Mouse (Mus musculus) ovary, adult 18-20 months (tissue): ENCODE data around the gene Tmem8b.

ENCODE experiments used
- DNase-seq: peaks from one replicate; pipeline ENCODE4 v3.0.0; 2022; ENCODE audit warnings: low spot score, mixed read lengths

The Tmem8b gene

DNA sequence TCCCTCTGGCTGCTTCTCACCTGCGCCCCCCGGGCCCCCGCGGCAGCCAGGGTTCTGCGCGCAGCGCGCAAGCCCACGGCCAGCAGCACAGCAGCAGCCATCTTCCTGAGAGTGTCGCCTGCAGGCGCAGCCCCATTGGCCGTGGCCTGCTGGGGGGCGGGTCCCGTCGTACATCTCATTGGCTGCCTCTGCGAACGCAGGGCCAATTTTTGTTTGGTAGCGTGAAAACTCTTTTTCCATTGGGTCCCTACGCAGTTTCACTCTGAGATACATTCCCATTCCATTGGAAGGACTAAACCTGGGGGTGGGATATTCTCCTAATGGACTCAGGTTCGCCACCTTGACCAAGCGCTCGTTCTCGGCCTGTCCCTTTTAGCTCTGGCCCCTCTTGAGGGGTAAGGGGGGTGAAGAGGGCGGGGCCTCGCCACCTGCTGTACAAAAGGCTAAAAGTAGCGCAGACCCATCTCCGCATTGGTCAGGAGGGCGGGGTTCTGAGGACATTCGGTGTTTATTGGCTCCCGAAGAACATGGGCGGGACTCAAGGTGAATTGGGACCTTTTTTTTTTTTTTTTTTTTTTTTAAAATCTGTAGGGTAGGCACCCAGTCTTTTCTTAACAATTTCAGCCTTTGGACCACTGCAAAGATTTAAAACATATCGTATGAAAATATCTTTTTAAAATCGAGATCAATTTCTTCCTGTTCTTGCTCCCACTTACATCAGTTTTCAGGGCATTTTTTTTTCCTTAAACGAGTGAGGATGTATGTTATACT is 12.2 kb upstream of the Tmem8b start, which contains the start of gene Hint2:
Gene Hint2 (minus strand): TSS at position 128 of the 771 bp plus-strand sequence.
- DNase-seq: peak; percentile 95

DNA sequence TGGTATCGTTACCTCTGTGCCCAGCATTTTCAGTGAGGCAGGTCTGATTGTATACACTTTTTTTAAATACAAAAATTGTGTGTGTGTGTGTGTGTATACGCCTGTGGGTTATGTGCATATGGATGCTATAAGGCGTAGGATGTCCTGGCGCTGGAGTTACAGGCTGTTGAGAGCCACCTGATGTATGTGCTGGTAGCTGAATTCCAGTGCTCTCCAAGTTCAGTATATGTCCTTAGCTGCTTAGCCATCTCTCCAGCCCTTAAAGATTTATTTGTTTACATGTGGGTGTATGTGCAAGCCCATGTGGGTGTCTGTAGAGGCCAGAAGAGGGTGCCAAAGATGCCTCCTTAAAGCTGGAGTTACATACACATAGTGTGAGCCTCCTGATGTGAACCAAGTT is 11.6 kb upstream of the Tmem8b start:
- DNase-seq: no peak

DNA sequence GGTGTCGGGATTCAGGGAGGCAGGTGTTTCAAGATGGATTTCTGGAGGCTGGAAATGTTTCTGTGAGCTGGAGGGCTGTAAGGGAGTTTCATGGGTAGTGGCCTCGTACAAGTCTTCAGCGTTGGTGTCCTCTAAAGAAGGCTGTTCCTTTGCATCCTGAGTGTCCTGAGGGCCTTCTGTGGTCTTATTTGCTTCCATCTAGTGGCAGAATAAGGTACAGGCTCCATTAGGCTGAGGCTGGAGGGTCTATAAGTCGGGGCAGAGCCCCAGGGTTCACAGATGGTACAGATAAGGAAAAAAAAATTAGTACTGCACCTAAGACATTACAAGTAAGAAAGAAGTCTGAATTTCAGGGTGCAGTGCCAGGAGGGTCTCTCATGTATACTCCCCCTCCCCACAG is 2.4 kb upstream of the Tmem8b start:
- no peak for DNase-seq

DNA sequence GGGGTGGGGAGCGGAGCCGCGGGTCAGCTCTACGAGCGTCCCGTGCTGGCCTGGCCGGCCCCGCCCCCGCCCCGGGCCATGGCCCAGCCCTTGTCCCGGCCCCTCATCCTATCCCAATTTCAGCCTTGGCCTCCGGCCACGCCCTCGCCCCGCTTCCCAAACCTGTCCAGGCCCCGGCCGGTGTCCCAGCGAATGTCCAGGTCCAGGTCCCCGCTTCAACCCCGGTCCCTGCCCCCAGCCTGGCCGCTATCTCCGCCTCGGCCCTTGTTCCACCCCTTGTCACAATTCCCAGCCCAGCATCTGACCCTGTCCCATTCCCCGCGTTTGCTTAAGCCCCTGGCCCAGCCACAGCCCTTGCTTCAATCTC is 640 bp downstream of the Tmem8b start:
- DNase-seq: peak; percentile 60

DNA sequence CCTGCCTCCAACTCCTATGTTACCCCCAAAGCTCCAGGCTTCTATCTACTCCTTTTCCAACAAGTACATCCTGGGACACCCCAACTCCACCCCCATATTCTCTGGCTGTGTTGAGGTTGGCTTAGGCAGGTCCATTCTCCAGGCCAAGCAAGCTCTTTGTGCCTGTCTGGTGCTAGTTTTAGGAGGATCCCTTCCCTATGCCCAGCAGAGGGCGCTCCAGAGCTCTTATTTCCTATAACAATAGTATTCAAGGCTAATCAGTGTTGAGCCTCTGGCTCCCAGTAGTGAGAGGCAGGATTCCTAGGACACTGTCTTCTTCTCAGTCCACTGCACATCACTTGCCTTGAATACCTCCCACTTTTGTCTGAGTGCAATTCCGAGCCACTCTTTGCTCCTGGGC is 3.3 kb downstream of the Tmem8b start:
- peak; percentile 71 for DNase-seq

DNA sequence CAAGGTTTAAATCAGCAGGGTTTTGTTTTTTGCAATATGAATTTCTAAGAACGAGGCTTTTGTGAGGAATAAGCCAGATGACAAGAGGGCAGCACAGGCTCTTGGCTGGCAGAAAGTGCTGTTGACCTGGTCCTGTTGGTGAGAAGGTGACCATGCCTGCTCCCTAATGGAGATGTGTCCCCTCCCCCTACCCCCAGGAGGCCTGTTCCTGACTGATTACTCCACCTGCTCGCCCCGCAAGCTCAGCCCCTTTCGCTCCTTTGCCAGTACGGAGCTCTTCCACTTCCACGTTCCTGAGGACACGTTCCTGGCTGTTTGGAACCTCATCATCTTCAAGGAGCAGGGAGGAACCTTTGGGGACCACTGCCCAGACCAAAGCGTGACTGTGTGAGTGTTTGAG is 4.9 kb downstream of the Tmem8b start:
- DNase-seq: no peak

DNA sequence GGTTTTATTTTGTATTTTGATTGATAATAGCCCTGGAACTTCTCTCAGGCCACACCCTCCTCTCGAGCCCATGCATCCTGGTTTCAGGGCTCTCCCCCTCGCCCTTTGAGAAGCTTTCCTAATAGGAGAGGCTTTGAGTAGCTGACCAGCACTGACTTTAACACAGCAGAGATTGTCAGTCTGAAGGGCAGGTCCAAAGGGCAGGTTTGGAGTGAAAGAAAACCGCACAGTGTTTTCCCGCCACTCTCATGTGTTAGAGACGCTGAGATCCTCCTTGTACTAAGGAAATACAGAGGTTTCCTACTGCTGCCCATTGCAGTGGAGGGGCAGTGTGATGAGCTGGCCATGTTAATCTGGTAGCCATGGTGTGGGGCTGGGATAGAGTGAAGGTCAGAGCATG is 6.2 kb downstream of the Tmem8b start:
- DNase-seq: no peak

DNA sequence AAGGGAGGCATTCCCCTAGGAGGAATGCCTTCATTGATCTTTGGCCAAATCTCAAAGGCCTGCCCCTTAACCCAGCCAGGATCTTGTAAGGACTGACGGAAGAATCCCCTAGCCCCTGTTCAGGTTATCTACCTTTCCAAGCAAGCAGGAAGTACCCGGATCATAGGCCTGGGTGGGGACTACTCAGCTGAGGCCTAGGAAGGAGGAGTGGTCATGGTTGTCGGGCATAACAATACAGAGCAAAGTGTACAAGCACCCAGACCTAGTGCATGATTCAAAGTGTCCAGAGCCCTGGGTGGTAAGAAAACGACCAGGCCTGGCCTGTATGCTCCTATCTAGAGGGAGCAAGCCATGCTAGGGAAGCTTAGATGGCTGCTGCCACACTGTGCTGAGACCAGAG is 6.8 kb downstream of the Tmem8b start:
- no peak for DNase-seq

DNA sequence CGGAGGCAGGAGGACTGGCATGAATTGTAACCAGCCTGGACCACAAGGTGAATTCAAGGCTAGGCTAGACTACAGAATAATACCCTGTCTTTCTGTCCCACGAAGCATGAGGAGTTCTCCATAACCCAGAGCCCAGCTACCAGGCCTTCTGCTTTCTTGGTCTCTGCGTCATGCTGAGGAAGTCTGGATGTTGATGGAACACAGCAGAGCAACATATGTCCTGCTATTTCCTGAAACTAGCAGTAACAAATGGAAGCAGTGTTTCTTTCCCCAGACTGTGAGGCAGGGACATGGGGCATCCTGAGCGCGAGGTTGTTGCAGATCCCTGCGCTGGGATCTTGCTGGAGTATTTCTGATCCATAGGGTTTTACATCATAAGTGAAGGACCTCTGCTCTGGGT is 9.8 kb downstream of the Tmem8b start:
- DNase-seq: no peak

DNA sequence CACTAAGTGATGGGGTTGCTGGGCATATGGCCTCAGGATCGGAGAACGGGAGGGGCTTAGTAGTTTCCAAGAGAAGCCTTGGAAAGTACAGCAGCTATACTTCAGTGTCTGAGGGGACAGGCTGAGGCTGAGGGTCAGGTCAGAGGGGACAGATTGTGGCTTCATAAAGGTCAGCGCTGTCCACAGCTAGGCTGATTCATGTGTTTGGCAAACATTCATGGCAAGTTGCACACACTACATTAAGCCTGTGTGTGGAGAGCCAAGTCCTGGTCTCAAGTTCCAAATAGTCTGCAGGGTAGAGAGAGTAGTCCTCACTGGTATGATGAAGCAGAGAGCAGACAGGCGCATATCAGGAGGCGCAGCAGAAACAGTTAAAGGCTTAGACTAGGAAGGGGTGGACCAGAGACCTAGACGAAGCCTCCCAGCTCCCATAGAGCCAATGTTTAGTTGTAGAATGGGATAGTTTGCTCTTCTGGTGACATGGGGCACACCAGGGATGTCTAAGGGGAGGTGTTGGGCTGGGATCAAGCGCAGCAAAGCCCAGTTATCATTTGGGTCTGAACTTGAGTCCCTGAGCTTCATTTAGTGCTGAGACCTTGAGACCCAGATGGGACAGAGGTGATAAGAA is 10.8 kb downstream of the Tmem8b start:
- DNase-seq: no peak

DNA sequence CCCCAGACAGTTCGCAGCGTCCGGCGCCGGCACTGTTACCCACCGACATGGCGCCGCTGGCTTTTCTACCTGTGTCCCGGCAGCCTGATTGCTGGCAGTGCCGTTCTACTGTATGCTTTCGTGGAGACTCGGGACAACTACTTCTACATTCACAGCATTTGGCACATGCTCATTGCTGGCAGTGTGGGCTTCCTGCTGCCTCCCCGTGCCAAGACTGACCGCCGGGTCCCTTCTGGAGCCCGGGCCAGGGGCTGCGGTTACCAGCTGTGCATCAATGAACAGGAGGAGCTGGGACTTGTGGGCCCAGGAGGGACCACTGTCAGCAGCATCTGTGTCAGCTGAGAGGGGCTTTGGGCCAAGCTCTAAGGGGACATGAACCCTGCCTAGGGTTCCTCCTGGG is 21.2 kb downstream of the Tmem8b start:
- no peak for DNase-seq

DNA sequence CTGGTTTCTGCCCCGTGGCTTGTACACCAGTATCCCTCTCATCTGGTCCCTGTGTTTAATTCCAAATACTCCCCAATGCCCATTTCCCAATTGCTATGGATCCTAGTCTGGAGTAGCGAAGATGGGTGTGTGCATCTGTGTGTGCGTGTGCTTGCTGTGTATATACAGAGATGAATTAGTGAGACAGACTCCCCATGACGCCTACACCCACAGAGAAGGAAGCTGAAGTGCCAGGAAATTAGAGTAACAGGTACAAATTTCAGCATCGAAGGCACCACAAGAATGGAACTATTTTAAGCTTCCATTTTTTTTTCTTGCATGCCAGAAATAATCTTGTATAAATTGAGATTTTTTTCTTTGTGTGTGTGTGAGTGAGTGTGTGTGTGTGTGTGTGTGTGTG is 22.3 kb downstream of the Tmem8b start:
- DNase-seq: no peak

DNA sequence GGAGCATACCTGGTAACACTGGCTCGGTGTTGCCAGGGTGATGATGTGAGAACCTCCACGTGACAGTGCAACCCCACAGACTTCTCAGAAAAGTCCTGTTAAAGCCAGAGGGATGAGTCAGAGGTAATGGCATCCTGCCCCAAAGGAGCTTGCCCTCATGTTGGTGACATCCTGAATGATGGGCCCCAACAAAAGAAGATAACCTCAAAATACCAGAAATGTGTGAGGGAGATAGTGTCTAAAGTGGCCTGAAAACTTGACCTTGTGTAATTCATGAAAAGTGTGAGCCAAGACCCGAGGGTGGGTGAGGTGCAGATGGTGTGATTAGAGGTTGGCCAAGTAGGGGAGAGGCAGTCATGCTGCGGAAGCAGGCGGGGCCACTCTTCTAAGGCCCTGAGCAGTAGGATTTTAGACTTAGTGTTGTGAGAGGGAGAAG is 25.1 kb downstream of the Tmem8b start:
- DNase-seq: peak; percentile 46

DNA sequence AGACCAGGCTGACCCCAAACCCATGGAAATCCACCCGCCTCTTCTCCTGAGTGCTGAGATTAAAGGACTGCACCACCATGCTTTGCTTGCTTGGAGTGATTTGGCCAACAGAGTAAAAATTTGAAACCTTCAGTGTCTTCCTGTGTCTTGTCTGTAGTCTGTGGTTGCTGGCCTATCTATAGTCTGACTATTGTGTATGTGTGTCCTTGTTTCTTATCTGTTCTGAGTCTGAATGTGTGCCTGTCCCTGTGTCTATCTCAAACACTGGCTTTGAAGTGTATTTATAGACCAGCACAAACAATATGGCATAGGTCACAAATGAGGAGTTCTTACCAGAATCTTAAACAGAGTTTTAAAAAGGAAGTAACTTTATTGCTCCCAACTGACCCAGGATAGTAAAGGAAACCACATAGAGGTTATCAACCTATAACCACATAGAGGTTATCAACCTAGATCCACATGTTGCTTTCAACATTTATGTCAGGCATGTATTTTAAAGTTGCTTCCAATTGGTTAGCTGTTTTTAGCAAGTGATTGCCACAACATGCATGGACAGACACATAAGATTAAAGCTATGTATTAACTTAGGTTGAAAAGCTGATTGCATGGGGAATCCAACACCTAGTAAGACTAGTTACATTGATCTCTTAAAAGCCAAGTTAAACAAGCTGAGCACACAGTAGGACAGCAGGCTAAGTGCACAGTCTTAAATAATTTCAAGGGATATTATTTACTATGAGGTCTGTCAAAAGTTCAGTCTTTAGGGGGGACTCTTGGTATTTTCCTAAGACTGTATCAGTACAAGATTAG is 25.9 kb downstream of the Tmem8b start:
- no peak for DNase-seq

DNA sequence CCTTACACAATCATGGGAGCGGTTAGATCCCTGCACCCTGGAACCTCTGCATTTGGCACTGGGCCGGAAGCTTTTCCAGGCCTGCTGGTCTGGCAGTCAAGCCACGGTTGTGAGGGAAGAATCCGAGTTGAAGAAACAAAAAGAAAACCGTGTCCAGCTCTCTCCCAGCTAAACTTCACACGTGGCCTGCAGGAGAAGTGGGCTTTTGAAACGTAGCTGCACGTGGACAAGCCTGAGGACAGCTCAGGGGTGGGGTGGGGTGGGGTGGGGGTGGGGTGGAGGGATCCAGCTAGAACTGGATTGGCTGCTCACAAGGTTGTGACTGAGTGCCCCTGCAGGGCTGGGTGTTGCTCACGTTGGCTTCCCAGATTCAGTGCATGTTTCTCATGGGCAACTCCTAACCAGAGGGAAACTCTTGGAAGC is 26.5 kb downstream of the Tmem8b start:
- DNase-seq: no peak

DNA sequence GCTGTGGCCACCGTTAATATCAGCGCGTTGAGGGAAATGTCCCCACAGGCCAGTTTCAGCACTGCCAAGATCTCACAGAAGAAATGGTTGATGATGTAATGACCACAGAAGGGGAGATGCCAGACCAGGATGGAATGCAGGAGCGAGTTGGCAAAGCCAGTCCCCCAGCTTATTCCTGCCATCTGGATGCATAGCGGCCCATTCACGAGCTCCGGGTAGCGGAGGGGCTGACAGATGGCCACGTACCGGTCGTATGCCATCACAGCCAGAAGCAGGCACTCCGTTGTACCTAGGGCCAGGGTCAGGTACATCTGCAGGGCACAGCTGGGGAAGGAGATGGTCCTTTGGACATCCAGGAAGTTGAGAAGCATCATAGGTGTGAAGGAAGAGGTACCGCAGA is 27.8 kb downstream of the Tmem8b start:
- no peak for DNase-seq

DNA sequence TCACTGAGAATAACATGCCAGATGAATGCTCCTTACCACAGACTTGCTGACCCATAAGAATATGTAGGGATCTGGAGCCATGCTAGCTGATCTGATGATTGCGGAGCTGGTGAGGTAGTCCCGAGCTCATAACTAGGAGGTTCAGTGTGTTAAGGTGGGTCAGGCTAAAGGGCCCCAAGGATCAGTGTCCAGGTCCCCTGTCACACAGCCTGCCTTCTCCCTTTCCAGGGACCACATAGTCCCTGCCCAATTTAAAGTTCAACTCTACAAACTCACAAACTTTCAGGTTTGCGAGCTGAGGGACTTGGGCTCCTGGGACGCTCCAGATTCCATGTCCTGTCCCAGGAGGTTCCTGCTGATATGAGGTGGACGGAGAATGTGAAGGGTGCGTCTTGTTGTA is 31.9 kb downstream of the Tmem8b start, which contains the start of gene Olfr70:
Gene Olfr70 (minus strand): TSS at position 101 of the 400 bp plus-strand sequence.
- no peak for DNase-seq

DNA sequence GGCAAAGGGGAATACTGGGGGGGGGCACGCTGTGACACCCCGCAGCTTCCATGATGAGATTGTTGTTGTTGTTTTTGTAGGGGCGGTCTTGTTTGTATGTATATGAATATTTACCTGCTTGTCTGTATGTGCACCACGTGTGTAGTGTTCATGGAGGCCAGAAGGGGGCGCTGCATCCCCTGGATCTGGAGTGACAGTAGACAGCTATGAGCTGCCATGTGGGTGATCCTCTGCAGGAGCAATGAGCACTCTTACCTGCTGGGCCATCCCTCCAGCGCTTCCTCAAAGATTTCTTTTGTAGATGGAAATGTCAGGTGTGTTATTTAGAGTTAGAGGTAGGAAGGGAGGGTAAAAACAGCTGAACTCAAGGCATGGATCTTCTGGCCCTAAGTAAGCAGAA is 34.7 kb downstream of the Tmem8b start:
- no peak for DNase-seq

DNA sequence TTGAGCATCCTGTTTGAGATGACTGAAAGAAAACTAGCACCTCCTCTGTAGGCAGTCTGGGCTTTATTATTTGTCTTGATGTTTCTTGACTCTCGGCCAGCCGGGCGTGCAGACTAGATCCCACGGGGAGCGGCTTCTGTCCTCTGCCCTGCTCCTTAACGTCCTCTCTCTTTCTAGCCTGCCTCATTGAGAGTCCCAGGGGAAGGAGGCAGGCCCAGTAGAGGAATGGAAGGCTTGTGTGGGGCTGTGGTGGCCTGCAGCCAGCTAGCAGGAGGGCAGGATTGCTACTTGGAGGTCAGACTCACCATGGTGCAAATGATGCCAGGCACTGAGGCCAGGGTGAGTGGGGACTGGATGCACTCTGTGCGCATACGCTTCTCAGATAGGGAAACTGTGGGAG is 35.1 kb downstream of the Tmem8b start:
- DNase-seq: no peak

DNA sequence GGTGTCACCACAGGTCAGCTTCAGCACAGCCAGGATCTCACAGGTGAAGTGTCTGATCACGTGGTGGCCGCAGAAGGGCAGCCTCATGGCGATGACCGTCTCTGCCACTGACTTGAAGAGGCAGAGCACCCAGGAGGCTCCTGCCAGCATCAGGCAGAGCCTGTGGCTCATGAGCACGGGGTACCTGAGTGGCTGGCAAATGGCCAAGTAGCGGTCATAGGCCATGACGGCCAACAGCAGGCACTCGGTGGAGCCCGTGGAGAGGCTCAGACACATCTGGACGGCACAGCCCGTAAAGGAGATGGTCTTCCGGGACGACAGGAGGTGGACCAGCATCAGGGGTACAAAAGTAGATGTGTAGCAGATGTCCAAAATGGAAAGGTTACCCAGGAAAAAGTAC is 37.2 kb downstream of the Tmem8b start:
- DNase-seq: no peak

DNA sequence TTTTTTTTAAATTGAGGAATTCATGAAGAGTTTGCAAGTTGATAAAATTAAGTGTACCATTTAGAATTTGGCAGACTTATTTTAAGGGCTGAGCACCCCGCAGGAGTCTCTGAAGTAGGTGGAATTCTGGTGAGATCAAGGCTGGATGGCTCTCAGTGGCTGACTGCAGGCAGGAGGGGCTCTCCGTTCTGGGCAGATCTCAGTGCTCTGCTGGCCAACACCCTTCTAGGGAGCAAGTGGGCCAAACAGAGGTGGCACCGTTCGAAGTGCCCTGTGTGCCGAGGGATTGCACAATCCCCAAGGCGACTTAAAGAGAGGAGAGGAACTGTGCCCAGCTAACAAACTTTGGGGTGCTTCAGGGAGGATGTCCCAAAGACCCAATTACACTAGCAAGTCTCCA is 41.1 kb downstream of the Tmem8b start, which contains the start of gene Olfr71:
Gene Olfr71 (minus strand): TSS at position 387 of the 400 bp plus-strand sequence.
- DNase-seq: no peak

DNA sequence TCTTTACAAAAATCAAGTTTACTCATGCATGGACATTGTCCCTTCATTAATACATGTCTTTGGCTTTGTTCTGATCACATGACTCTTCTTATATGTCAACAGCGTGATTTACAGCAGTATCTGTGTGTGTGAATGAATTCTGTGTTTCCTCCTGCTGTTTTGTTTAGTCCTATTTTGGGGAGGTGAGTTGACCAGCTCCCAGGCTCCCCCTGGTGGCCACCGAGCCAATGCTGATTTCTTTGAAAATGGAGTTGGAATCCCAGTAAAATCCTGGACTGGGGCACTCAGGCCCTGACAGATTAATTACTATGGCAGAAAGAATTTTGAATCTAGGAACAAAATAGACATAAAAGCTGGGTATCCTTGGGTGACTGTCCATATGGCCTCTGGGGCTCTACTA is 43.0 kb downstream of the Tmem8b start:
- no peak for DNase-seq
